Comparison of ENCODE assay signal across 31 mouse cellular contexts in the genomic region with DNA sequence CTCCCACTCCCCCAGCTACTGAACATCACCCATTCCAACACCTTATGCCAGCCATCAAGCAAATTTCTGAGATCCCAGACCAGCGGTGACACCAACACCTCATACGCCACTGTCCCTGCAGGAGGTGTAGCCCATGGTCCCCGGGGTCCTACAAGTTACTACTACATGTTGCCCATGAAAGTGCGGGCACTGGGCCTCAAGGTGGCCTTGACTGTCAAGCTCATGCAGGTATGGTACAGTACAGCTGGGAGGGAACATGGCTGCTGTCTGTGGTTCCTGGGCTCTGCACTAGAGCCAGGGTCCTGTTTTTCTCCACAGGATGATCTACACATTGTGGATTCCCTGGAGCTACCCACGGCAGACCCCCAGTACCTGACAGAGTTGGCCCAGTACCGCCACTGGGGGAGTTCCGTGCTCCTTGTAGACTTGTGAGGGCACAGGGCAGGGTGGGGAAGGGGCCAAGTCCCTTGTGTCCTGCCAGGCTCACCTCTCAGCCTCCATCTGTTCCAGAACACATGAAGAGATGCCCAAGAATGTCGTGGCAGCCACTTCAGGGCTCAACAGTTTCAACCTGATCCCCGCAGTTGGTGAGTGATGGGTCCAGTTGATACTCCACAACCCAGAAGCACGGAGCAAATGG. TPM values are rescaled to one million over a fixed set of nuclear protein-coding genes. Genes with fewer than 3 reads are reported as not detected.
"Had no signal": no experiment of that assay in that cellular context is flagged by ENCODE, and none has a peak within 500 bp of the region (broad histone marks: within the 10 kb centered on the region; RNA-seq: fewer than 3 reads in every experiment).

No protein-coding gene starts in this region.

- H3K9me3 ChIP-seq: limb, embryonic 10.5 days; limb, embryonic 12.5 days; limb, embryonic 13.5 days; limb, embryonic 15.5 days; liver, embryonic 12.5 days; liver, embryonic 13.5 days; liver, embryonic 15.5 days; lung, embryonic 15.5 days; megakaryocyte, embryonic 14.5 days; midbrain, embryonic 10.5 days; midbrain, embryonic 12.5 days; midbrain, embryonic 13.5 days; midbrain, embryonic 15.5 days had no signal

- H3K4me3 ChIP-seq: left cerebral cortex, adult 2 months; limb, embryonic 10.5 days; limb, embryonic 12.5 days; limb, embryonic 13.5 days; limb, embryonic 15.5 days; liver, embryonic 12.5 days; liver, embryonic 13.5 days; liver, embryonic 15.5 days; lung, embryonic 15.5 days; megakaryocyte, embryonic 14.5 days; midbrain, embryonic 10.5 days; midbrain, embryonic 12.5 days; midbrain, embryonic 13.5 days; midbrain, embryonic 15.5 days; myocyte had no signal

- H3K4me2 ChIP-seq: limb, embryonic 12.5 days; limb, embryonic 13.5 days; limb, embryonic 15.5 days; liver, embryonic 11.5 days; liver, embryonic 12.5 days; liver, embryonic 13.5 days; liver, embryonic 15.5 days; lung, embryonic 14.5 days; lung, embryonic 15.5 days; midbrain, embryonic 11.5 days; midbrain, embryonic 12.5 days; midbrain, embryonic 13.5 days; midbrain, embryonic 15.5 days had no signal

- ATAC-seq: liver, embryonic 12.5 days; liver, postnatal 0 days; lung, postnatal 0 days; midbrain, embryonic 13.5 days; midbrain, embryonic 15.5 days; midbrain, embryonic 16.5 days had no signal

- H3K9ac ChIP-seq: limb, embryonic 12.5 days; limb, embryonic 13.5 days; limb, embryonic 15.5 days; liver, embryonic 12.5 days; liver, embryonic 13.5 days; liver, embryonic 14.5 days; liver, embryonic 15.5 days; liver, postnatal 0 days; lung, embryonic 14.5 days; lung, embryonic 15.5 days; midbrain, embryonic 12.5 days; midbrain, embryonic 13.5 days; midbrain, embryonic 15.5 days had no signal

- H3K27me3 ChIP-seq: limb, embryonic 15.5 days; liver, embryonic 12.5 days; liver, embryonic 13.5 days; liver, embryonic 15.5 days; lung, embryonic 15.5 days; megakaryocyte, embryonic 14.5 days; midbrain, embryonic 15.5 days had no signal

- DNase-seq: left cerebral cortex, postnatal 4 days; liver, embryonic 13.5 days; liver, postnatal 0 days; lung, adult 18-20 months; lung, adult 2 months; lung, embryonic 14.5 days; lung, postnatal 10 days; lung, postnatal 14 days; lung, postnatal 36 days; midbrain, embryonic 14.5 days had no signal

- H3K27ac ChIP-seq: left cerebral cortex, adult 2 months; limb, embryonic 10.5 days; limb, embryonic 12.5 days; limb, embryonic 13.5 days; limb, embryonic 15.5 days; liver, embryonic 12.5 days; liver, embryonic 14.5 days; liver, embryonic 15.5 days; lung, embryonic 15.5 days; macrophage; midbrain, embryonic 10.5 days; midbrain, embryonic 12.5 days; midbrain, embryonic 13.5 days; midbrain, embryonic 15.5 days had no signal

RNA-seq across cellular contexts. Expression of a gene that starts 21.7 kb away (rescaled TPM):
- polyA plus RNA-seq: macrophage; midbrain, embryonic 14.5 days; midbrain, embryonic 16.5 days had no signal

RNA-seq across cellular contexts. Expression of a gene that starts 24.4 kb away (rescaled TPM):
- polyA plus RNA-seq: limb, embryonic 11.5 days; limb, embryonic 12.5 days; midbrain, embryonic 10.5 days; midbrain, embryonic 11.5 days; midbrain, embryonic 12.5 days had no signal
